Mouse (Mus musculus) liver, embryonic 12.5 days (tissue): ENCODE data around the gene Ski. TPM values are rescaled to one million over a fixed set of nuclear protein-coding genes. Genes with fewer than 3 reads are reported as not detected.

ENCODE experiments used
- ATAC-seq: fragments of 200-750 bp; cut with Nextera tagmentation; 2 replicates; pipeline ENCODE4 v1.8.0; 2017; ENCODE audit warnings: moderate number of reproducible peaks, mild to moderate bottlenecking, moderate library complexity
- H3K27ac ChIP-seq: fragments of 300-500 bp; sonication (generic); 2 replicates; pipeline ENCODE4 v1.5.1; 2016; ENCODE audit warnings: mild to moderate bottlenecking
- H3K27me3 ChIP-seq: fragments of 300-500 bp; sonication (generic); replicated peaks from 2 replicates; pipeline ENCODE4 v1.6.1; 2016; ENCODE audit warnings: mild to moderate bottlenecking, moderate library complexity
- H3K36me3 ChIP-seq: fragments of 300-500 bp; sonication (generic); 2 replicates; pipeline ENCODE4 v1.6.1; 2016; ENCODE audit warnings: mild to moderate bottlenecking, moderate library complexity
- H3K4me1 ChIP-seq: fragments of 300-500 bp; sonication (generic); 2 replicates; pipeline ENCODE4 v1.6.1; 2016
- H3K4me2 ChIP-seq: fragments of 300-500 bp; sonication (generic); 2 replicates; pipeline ENCODE4 v1.6.1; 2016; ENCODE audit warnings: mild to moderate bottlenecking, moderate library complexity
- H3K4me3 ChIP-seq: fragments of 300-500 bp; sonication (generic); 2 replicates; pipeline ENCODE4 v1.5.1; 2016; ENCODE audit warnings: mild to moderate bottlenecking, moderate library complexity
- H3K9ac ChIP-seq: fragments of 300-500 bp; sonication (generic); 2 replicates; pipeline ENCODE4 v1.6.1; 2016; ENCODE audit warnings: mild to moderate bottlenecking, moderate library complexity
- H3K9me3 ChIP-seq: fragments of 300-500 bp; sonication (generic); replicated peaks from 2 replicates; pipeline ENCODE4 v1.6.1; 2016; ENCODE audit warnings: mild to moderate bottlenecking, moderate library complexity
- WGBS: fragments of 180-500 bp; shearing (Covaris S2); methylation state at CpG from one replicate; pipeline ENCODE4 v1.1.7; 2016; ENCODE audit not compliant: insufficient replicate concordance; 5-methylcytosine and 5-hydroxymethylcytosine counted together
- polyA plus RNA-seq: library from polyadenylated mRNA; unstranded; fragments of >200 nt; fragmentation: Nextera tagmentation; extraction: Ambion mirVana; gene quantifications from 2 replicates; pipeline ENCODE4 v1.2.1, GENCODE M21; 2016

Ski gene
- polyA plus RNA-seq, 1 experiment from 2014 or later, result 3.5 TPM

GRCm38 (mm10) chr4:155118278-155118677 lies 104.1 kb downstream of the Ski start:
- no peaks in the 10 kb centered on the region for H3K36me3 ChIP-seq
- no peaks in the 10 kb centered on the region for H3K27me3 ChIP-seq
- H3K4me2 ChIP-seq, result no peak overlapping the region; the same call in 1 of the 2 replicates
- H3K4me3 ChIP-seq, result no peak overlapping the region
- no peak overlapping the region for H3K27ac ChIP-seq
- no peak overlapping the region for H3K9ac ChIP-seq
- 86% methylated on average over 10 of the region's 10 CpGs for WGBS
- H3K9me3 ChIP-seq, result no peaks in the 10 kb centered on the region
- ATAC-seq, result no peak
- peaks cover 68% of the 10 kb centered on the region for H3K4me1 ChIP-seq

GRCm38 (mm10) chr4:155117396-155117978 lies 104.9 kb downstream of the Ski start:
- Histone ChIP-seq H3K9me3 (no peaks in the 10 kb centered on the region), H3K4me2 (peak overlapping the region; percentile 32), H3K27ac (peak overlapping the region; percentile 70), H3K9ac (no peak overlapping the region), H3K4me3 (no peak overlapping the region), H3K36me3 (no peaks in the 10 kb centered on the region), H3K4me1 (peaks cover 61% of the 10 kb centered on the region), H3K27me3 (no peaks in the 10 kb centered on the region)
- ATAC-seq, result peak; percentile 87
- 42% methylated on average over 6 of the region's 6 CpGs for WGBS

- peaks cover 52% of the 10 kb centered on the region for H3K4me1 ChIP-seq
Measured at GRCm38 (mm10) chr4:155116607-155117006, 105.8 kb downstream of the Ski start.

GRCm38 (mm10) chr4:155113766-155114410 lies 108.5 kb downstream of the Ski start:
- WGBS, result 68% methylated on average over 8 of the region's 8 CpGs
- Histone ChIP-seq H3K4me1 (peaks cover 28% of the 10 kb centered on the region), H3K9ac (no peak overlapping the region), H3K4me3 (no peak overlapping the region), H3K27me3 (no peaks in the 10 kb centered on the region), H3K36me3 (no peaks in the 10 kb centered on the region), H3K4me2 (no peak overlapping the region), H3K27ac (no peak overlapping the region), H3K9me3 (no peaks in the 10 kb centered on the region)
- no peak for ATAC-seq

More at GRCm38 (mm10) chr4:155116607-155117006, 105.8 kb downstream of the Ski start:
- no peak overlapping the region for H3K4me3 ChIP-seq
- no peaks in the 10 kb centered on the region for H3K27me3 ChIP-seq
- ATAC-seq, result 0 out of 2 replicates have a peak, but pooled peaks have one; percentile 6
- H3K27ac ChIP-seq, result no peak overlapping the region
- WGBS, result 13% methylated on average over 4 of the region's 4 CpGs
- H3K9ac ChIP-seq, result no peak overlapping the region
- H3K9me3 ChIP-seq, result no peaks in the 10 kb centered on the region
- 0 out of 2 replicates have a peak overlapping the region, but pooled peaks have one; percentile 32 for H3K4me2 ChIP-seq
- H3K36me3 ChIP-seq, result no peaks in the 10 kb centered on the region

GRCm38 (mm10) chr4:155109471-155109870 lies 112.9 kb downstream of the Ski start:
- Histone ChIP-seq H3K4me2 (no peak overlapping the region), H3K4me1 (peaks cover 20% of the 10 kb centered on the region), H3K27me3 (no peaks in the 10 kb centered on the region), H3K4me3 (no peak overlapping the region), H3K9ac (no peak overlapping the region), H3K27ac (no peak overlapping the region), H3K36me3 (no peaks in the 10 kb centered on the region), H3K9me3 (no peaks in the 10 kb centered on the region)
- ATAC-seq, result no peak
- 71% methylated on average over 5 of the region's 5 CpGs for WGBS

- peaks cover 20% of the 10 kb centered on the region for H3K4me1 ChIP-seq
- ATAC-seq, result peak; percentile 84
- peak overlapping the region; percentile 71 for H3K27ac ChIP-seq
- H3K4me3 ChIP-seq, result no peak overlapping the region
- H3K4me2 ChIP-seq, result no peak overlapping the region
- WGBS, result 41% methylated on average over 4 of the region's 4 CpGs
- H3K9me3 ChIP-seq, result no peaks in the 10 kb centered on the region
- no peaks in the 10 kb centered on the region for H3K27me3 ChIP-seq
- no peak overlapping the region for H3K9ac ChIP-seq
- H3K36me3 ChIP-seq, result no peaks in the 10 kb centered on the region
Measured at GRCm38 (mm10) chr4:155107886-155108285, 114.5 kb downstream of the Ski start.

Other genes with a start within 250 kb of the Ski start
- gene Plch2, start 165.8 kb downstream of the Ski start, polyA plus RNA-seq, result 0.24 TPM in 1 of 2 replicates, not detected in the other
- 10.3 TPM in 2 replicates for gene Pex10, start 155.6 kb downstream of the Ski start, polyA plus RNA-seq
- 107 and 109 TPM in 2 replicates for gene Rer1, start 136.2 kb downstream of the Ski start, polyA plus RNA-seq
- 2.0 and 2.1 TPM in 2 replicates for gene Morn1, start 136.0 kb downstream of the Ski start, polyA plus RNA-seq
- gene Faap20, start 27.2 kb upstream of the Ski start, polyA plus RNA-seq, result 25.8 and 31.2 TPM in 2 replicates
- gene Prkcz, start 138.8 kb upstream of the Ski start, polyA plus RNA-seq, result 3.7 and 4.2 TPM in 2 replicates
- not detected in 2 replicates for gene Gabrd, start 175.5 kb upstream of the Ski start, polyA plus RNA-seq
- gene Cfap74, start 186.6 kb upstream of the Ski start, polyA plus RNA-seq, result 0.39 and 0.53 TPM in 2 replicates
- gene Tmem52, start 246.5 kb upstream of the Ski start, polyA plus RNA-seq, result not detected in 2 replicates